Mouse (Mus musculus): Measurements from ENCODE around the gene Adarb2.

- TF ChIP-seq ZC3H11A (IDR thresholded peaks at IDR 0.05; ENCODE audit: low read depth, low read length) (no peak), SIN3A (IDR thresholded peaks at IDR 0.05; ENCODE audit: low read length) (no peak), POLR2A (IDR thresholded peaks at IDR 0.05; ENCODE audit: low read depth, low read length) (no peak)
These were observed 546.8 kb downstream of the Adarb2 start for GRCm38 (mm10) chr13:8749451-8749850.
